Mouse (Mus musculus): Measurements from ENCODE around the gene Ikbke.

Ikbke gene

GRCm38 (mm10) chr1:131239576-131240193 lies 39.7 kb downstream of the Ikbke start:
- DNase-seq (ENCODE audit: low spot score in 2 of 2), result no peak

DNA sequence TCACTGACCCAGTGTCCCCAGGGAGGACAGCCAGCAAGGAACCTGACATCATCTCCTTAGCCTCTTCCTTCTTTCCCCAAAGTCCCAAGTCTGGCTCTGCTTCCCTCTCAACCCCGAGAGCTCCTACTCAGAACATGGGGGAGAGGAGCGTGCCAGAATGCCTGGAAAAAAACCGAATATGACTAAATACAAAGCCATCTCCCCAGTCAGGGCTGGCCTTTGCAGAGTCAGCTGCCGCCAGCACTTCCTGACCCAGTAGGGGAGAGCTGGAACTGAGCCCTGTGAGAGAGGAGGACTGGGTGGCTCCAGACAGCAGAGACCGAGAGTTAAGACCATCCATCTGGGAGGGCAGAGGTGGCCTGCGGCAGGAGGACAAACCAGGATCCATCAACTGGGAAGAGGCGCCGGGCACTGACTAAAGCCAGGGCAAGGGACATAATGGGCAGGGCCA lies 40.5 kb downstream of the Ikbke start:
- peak in 1 of 2 experiments; percentile 15 for DNase-seq (ENCODE audit: low spot score in 2 of 2)

- no peak for DNase-seq (ENCODE audit: low spot score in 2 of 2)
Observed at GRCm38 (mm10) chr1:131236077-131236476, 43.3 kb downstream of the Ikbke start.

- DNase-seq (ENCODE audit: low spot score in 2 of 2), result no peak
Observed at GRCm38 (mm10) chr1:131233527-131233926, 45.9 kb downstream of the Ikbke start.

DNA sequence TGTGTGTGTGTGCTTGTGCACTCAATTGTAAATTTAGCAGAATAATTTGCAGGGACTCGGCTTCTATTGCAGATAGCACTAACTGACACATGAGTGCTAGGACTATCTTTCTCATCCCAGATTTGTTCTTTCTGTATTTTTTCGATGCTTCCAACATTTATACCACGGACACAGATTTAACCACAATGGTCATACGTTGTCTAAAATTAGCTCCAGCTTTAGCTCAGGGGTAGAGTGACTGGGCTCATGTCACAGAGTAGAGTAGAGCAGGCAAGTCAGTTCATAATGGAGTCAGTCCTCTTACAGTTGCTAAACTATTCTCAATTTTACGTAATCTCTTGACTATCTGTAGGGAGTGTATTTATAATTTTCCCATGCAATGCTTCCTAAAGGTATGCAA lies 50.7 kb downstream of the Ikbke start:
- DNase-seq (ENCODE audit: low spot score in 2 of 2), result no peak

DNA sequence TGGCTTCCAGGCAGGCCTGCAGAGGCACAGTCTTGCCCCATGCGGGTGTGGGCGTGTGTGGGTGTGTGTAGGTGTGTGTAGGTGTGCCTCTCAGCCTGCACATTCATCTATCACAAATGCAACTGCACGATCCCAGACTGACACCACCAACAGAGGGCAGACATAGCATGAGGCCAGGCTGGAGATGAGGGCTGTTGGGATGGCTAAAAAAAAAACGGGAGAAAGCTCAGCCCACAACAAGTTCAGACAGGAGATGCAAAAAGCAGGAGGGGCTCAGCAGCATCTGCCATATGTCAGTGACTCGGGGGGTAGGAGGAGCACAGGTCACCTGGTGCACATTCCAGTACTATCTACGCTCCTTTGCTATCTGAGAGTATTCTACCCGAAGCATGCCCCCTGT lies 51.2 kb downstream of the Ikbke start:
- DNase-seq (ENCODE audit: low spot score in 2 of 2), result no peak

DNA sequence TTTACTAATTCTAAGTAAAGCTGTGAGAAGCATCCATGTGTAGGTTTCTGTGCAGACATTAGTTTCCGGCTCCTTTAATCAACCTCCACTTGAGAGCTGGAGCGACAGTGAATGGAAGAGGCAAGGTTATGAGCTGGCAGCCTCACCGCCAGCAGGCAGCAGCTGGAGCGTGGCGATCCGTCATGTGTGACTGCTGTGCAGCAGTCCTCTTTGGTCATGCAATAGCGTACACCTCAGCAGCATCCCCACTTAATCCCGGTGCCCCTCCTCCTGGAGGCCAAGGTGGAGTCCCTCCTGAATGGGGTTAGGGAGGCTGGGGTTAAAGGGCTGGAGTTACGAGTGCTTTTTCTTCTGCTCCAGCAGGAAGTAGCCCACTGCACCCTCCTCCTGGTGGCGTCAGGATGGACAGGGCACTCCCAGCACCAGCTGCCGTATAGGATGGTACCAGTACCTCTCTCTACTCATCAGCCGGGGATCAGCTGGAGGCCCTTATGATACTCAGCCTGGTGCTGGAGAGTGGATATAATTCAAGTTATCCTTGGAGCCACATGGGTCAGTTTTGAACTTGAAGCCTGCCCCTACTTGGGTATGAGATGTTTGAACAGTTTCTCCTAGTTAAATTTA lies 54.4 kb downstream of the Ikbke start:
- no peak for DNase-seq (ENCODE audit: low spot score in 2 of 2)

DNA sequence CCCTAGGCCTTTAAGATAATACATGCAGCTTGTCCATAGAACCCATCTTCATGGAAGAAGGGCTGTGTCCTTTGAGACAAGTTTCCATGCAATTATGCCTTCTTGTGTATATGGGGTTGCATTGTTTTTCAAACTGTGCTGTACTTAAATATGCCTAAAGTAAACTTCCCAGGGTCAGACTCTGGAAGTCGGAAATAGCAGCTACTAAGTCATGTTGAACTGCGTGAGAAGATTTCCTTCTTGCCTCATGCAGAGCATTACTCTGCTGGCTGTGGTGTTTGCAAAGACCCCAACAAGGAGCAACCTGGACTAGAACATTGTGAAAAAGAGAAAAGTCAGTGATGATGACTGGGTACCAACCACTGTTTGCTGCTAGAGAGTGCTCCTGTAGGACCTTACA lies 56.1 kb downstream of the Ikbke start:
- no peak for DNase-seq (ENCODE audit: low spot score in 2 of 2)

GRCm38 (mm10) chr1:131221822-131222590 lies 57.4 kb downstream of the Ikbke start:
- DNase-seq (ENCODE audit: low spot score in 2 of 2), result no peak

- no peak for DNase-seq (ENCODE audit: low spot score in 2 of 2)
Observed at GRCm38 (mm10) chr1:131218933-131219332, 60.5 kb downstream of the Ikbke start.

DNA sequence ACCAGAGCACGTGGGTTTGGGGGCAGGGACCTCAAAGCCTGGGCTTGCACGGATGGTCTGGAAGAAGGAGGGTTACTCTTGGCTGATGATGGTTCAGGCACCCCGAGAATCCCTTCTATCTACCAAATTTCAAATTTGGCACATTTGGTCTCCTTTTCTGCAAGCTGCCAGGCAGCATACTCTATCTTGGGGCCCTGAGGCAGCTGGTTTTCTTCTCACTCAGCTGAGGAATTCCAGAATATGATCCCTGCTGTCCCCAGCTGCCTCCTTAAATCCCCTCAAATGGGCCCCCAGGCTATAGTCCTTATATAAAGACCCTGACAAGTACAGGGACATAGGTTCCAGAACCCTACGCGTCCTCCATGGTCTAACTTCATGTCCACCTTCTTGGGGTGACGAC lies 66.0 kb downstream of the Ikbke start:
- DNase-seq (ENCODE audit: low spot score in 2 of 2), result peak in 1 of 2 experiments; percentile 22

DNA sequence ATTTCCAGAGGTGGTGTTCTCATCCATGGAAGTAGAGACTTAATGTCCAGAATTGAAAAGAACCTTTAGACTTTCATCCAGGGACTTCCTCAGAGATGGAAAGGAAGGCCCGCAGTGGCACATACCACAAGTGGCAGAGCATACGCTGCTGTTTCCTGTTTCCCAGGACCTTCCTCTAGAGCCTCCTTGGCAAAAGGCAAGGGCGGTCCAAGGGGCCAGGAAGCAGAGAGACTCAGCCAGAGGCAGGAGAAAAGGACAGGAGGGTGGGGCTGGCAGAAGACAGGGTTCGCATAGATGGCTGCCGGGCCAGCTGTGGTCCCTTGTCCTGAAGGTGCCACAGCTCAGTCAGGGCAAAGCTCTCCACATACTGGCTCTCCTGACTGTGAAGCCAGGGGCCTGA lies 66.5 kb downstream of the Ikbke start:
- no peak for DNase-seq (ENCODE audit: low spot score in 2 of 2)

DNA sequence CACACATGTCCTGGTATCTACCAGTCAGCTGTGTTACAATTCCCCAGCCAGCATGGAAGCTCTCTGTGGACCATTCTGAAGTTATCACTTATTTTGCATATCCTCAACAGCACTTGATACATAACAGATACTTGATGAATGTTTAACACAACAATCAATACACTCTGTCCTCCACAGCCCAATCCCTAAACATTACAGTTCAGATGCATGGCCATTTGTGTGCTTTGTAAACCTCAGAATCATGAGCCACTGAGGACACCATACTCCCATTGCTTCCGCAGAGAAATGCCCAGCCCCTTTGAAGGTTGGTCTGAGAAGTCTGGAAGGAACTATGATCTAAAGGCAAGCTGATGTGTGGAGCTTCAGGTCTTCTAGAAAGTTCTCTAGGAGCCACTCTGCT lies 67.8 kb downstream of the Ikbke start:
- DNase-seq (ENCODE audit: low spot score in 2 of 2), result no peak

DNA sequence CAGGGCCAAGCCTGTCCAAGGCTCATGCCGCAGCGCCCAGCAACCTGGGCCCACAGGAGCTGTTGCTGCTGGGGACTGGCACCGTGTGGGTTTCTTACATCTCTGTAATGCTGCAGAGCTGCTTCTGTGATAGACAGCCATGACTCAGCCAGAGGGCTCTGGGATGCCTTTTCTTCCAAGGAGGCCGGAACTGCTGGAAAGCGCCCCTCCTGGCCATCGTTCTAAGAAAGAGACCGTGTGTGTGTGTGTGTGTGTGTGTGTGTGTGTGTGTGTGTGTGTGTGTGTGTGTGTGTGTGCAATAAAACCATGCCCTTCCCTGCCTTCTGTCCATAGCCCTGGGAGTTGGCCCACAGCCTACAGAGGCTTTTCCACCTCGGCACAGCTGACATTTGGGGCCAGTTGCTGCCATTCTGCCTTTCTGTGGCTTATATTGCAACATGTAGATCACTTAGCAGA lies 69.4 kb downstream of the Ikbke start:
- peak; percentile 36 to 44 for DNase-seq (ENCODE audit: low spot score in 2 of 2)

DNA sequence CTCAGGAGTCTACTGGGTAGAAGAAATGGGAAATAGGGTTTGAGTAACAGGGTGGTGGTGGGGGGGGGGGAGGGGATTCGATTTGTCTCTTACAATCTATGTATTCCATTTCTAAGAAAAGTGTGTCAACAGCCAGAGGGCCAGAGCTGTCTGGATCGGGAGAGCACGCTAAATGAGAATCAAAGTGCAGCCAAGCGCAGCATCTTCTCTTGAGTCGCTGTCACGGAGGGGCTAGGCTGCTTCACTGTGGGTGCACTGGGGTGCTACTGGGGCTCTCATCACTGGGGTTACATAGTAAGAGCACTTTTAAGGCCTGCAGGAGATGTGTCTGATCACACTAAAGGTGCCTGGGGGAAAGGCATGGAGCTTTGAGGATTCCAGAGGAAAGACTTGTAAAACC lies 70.6 kb downstream of the Ikbke start:
- no peak for DNase-seq (ENCODE audit: low spot score in 2 of 2)

DNA sequence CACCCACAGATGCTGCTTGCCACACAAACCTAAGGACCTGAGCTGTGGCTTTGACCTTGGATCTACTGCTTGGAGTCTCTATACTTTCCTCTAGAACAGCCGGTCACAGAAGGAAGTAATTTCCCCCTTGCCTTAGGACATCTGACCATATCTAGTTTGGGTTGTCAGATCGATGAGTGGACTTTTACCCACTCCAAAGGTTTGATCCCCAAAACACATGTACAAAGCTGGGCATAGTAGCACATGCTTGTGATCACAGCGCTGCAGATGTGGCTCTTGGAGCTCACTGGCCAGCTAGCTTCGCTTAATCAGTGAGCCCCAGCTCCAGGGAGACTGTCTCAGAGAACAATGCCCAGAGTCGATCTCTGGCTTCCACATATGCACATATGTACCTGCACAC lies 71.3 kb downstream of the Ikbke start:
- DNase-seq (ENCODE audit: low spot score in 2 of 2), result no peak

DNA sequence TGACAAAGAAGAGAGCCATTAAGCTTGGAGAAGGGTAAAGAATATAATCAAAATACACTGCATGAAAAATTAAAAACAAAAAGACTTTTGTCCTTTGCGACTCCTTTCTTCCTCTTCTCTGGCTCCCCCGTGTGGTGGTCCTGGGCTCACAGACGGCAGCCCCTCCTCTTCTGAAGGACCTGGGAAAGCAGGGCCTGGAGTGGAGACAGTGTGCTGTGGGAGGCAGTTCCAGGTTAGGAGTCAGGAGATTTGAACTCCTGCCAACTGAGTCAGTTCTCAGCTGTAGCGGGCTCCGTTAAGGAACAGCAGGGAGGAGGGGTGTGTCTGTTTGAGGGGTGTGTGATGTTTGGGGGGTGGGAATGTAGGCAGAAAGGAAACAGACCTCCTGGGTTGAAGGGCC lies 71.9 kb downstream of the Ikbke start:
- peak in 1 of 2 experiments; percentile 70 for DNase-seq (ENCODE audit: low spot score in 2 of 2)

- no peak for DNase-seq (ENCODE audit: low spot score in 2 of 2)
Observed at GRCm38 (mm10) chr1:131206342-131206741, 73.1 kb downstream of the Ikbke start.

DNA sequence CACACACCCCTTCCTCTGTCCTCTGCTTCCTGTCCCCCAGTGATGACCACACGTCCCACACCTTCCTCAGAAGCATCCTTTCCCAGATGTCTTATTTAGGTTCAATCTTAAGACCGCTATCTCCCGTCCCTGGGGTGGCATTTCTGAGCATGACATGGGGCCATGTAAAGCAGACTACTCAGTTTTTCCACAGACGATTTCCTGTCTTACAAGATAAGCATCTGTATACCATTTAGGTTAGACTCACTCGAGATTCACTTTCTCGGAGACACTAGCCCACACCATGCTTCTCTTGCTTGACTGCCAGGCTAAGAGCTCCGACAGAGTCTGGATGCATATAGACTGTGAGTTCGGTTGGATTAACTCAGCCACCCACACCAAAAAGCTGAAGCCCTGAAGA lies 74.9 kb downstream of the Ikbke start:
- DNase-seq (ENCODE audit: low spot score in 2 of 2), result no peak

Measured in right cerebral cortex, adult 2 months (tissue).